Mouse (Mus musculus) liver, embryonic 14.5 days (tissue): ENCODE data around the gene Sowahc. TPM values are rescaled to one million over a fixed set of nuclear protein-coding genes. Genes with fewer than 3 reads are reported as not detected.

Source experiments
- ATAC-seq: fragments of 200-750 bp; cut with Nextera tagmentation; 2 replicates; pipeline ENCODE4 v1.8.0; 2017; ENCODE audit warnings: moderate number of reproducible peaks, mild to moderate bottlenecking, moderate library complexity; ENCODE audit not compliant: insufficient read depth
- DNase-seq, 3 experiments: peaks; one replicate each; pipeline ENCODE4 v3.0.0-alpha.2; 2012 to 2013; ENCODE audit warnings: low read depth in 3 of 3, low spot score in 3 of 3
- H3K27ac ChIP-seq: fragments of 300-500 bp; sonication (generic); 2 replicates; pipeline ENCODE4 v1.5.1; 2014; ENCODE audit warnings: moderate library complexity, mild to moderate bottlenecking, control low read depth, inconsistent platforms
- H3K27me3 ChIP-seq: fragments of 300-500 bp; sonication (generic); 2 replicates; pipeline ENCODE4 v1.6.1; 2014; ENCODE audit warnings: mild to moderate bottlenecking, low read length, moderate library complexity; ENCODE audit not compliant: control insufficient read depth, insufficient read depth
- H3K36me3 ChIP-seq: fragments of 300-500 bp; sonication (generic); replicated peaks from 2 replicates; pipeline ENCODE4 v1.6.1; 2014; ENCODE audit warnings: low read depth; ENCODE audit not compliant: control insufficient read depth, insufficient read depth
- H3K4me1 ChIP-seq, 2 experiments: fragments of 200-500 bp in 1 of 2; fragments of 300-500 bp in 1 of 2; sonication (generic) in 1 of 2; replicated peaks; 2 replicates each; pipeline ENCODE4 v1.6.1; 2012 to 2014; ENCODE audit warnings: antibody characterized with exemption in 1 of 2, inconsistent platforms in 1 of 2, low read length in 1 of 2; ENCODE audit not compliant: control insufficient read depth in 2 of 2, insufficient read depth in 2 of 2
- H3K4me2 ChIP-seq: fragments of 300-500 bp; sonication (generic); 2 replicates; pipeline ENCODE4 v1.6.1; 2014; ENCODE audit warnings: low read depth, mild to moderate bottlenecking, control low read depth, moderate library complexity
- H3K4me3 ChIP-seq, 2 experiments: fragments of 200-500 bp in 1 of 2; fragments of 300-500 bp in 1 of 2; sonication (generic) in 1 of 2; 2 replicates each; pipeline ENCODE4 v1.5.1; 2012 to 2014; ENCODE audit warnings: low read depth in 2 of 2, low read length in 2 of 2, mild to moderate bottlenecking in 2 of 2, control low read depth in 1 of 2, inconsistent platforms in 1 of 2, moderate library complexity in 1 of 2; ENCODE audit not compliant: insufficient read depth in 1 of 2
- H3K9ac ChIP-seq: fragments of 300-500 bp; sonication (generic); replicated peaks from 2 replicates; pipeline ENCODE4 v1.6.1; 2014; ENCODE audit warnings: mild to moderate bottlenecking, control low read depth, moderate library complexity
- H3K9me3 ChIP-seq: fragments of 300-500 bp; sonication (generic); 2 replicates; pipeline ENCODE4 v1.6.1; 2016; ENCODE audit warnings: low read length, mixed read lengths; ENCODE audit not compliant: control insufficient read depth
- CTCF ChIP-seq: IDR thresholded peaks from 2 replicates; pipeline ENCODE4 v1.5.1; 2016; ENCODE audit warnings: antibody characterized with exemption, low read depth, control low read depth
- EP300 ChIP-seq: IDR thresholded peaks from 2 replicates; pipeline ENCODE4 v1.6.1; 2016; ENCODE audit warnings: antibody characterized with exemption, low read depth
- WGBS: fragments of 180-500 bp; shearing (Covaris S2); extraction: QIAGEN DNeasy Blood & Tissue Kit; methylation state at CpG from one replicate; pipeline ENCODE4 v1.1.7; 2014; ENCODE audit not compliant: insufficient replicate concordance; 5-methylcytosine and 5-hydroxymethylcytosine counted together
- polyA plus RNA-seq, 2 experiments: library from polyadenylated mRNA; depleted of rRNA in 1 of 2; stranded (reverse) in 1 of 2; unstranded in 1 of 2; fragments of >200 nt; fragmentation: Nextera tagmentation in 1 of 2; extraction: Ambion mirVana in 1 of 2; gene quantifications; 2 replicates each; pipeline versions ENCODE4 v1.2.1 to v1.2.3; 2012 to 2014

Sowahc gene
- polyA plus RNA-seq, 2 experiments: 0.95 to 1.1 TPM

DNA sequence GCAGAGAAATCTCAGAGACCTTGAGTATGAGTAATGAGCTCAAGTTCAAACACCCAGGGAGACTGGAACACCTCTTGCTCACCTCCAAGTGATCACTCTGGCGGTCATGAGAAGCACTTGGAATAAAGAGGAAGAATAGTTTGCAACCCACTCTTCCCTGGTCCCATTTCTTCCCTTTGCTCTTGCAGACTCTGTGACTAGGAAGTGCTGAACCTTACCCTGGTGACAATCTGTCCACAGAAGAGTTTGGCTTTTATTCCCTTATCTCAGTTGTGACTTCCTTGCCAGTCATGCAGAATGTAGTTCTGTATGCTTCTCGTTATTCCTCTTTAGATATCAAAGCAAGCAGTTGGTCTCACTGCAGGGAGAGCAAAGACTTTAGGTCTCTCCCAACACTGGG, 30.2 kb downstream of the Sowahc start:
- no peak for TF ChIP-seq EP300
- no peak for TF ChIP-seq CTCF
- Histone ChIP-seq H3K9ac (no peak overlapping the region), H3K4me2 (no peak overlapping the region), H3K27ac (no peak overlapping the region), H3K36me3 (no peaks in the 10 kb centered on the region), H3K27me3 (no peaks in the 10 kb centered on the region), H3K4me3 (no peak overlapping the region), H3K9me3 (no peaks in the 10 kb centered on the region), H3K4me1 (peaks cover 0 to 5% of the 10 kb centered on the region in 2 experiments; a peak in 2 of 4 replicates)
- no peak for ATAC-seq
- DNase-seq: no peak
- 19% methylated on average over 2 of the region's 2 CpGs for WGBS

DNA sequence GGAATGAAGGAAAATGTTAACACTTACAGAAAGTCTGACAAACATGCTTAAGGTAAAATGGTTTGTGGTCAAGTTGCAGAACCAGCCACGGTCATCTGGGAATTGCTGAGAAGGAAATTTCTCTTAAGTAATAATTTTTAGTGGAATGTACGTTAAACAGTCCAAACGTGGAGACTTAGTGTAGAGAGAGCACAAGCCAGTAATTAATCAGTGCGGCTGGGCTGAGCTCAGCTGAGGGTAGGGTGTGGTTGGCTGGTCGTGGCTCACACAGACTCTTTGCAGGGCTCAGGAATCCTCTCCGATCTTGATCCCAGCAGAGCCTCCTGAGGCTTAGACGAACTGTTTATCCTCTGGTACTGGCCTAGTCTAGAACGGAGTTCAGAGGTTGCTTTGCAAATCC, 30.6 kb downstream of the Sowahc start:
- Histone ChIP-seq H3K4me1 (peaks cover 0 to 5% of the 10 kb centered on the region in 2 experiments; a peak in 2 of 4 replicates), H3K4me2 (no peak overlapping the region), H3K27me3 (no peaks in the 10 kb centered on the region), H3K36me3 (no peaks in the 10 kb centered on the region), H3K27ac (no peak overlapping the region), H3K9ac (no peak overlapping the region), H3K9me3 (no peaks in the 10 kb centered on the region), H3K4me3 (no peak overlapping the region)
- ATAC-seq (no peak), DNase-seq (no peak)
- TF ChIP-seq EP300 (no peak), CTCF (no peak)
- WGBS: 44% methylated on average over 8 of the region's 8 CpGs

DNA sequence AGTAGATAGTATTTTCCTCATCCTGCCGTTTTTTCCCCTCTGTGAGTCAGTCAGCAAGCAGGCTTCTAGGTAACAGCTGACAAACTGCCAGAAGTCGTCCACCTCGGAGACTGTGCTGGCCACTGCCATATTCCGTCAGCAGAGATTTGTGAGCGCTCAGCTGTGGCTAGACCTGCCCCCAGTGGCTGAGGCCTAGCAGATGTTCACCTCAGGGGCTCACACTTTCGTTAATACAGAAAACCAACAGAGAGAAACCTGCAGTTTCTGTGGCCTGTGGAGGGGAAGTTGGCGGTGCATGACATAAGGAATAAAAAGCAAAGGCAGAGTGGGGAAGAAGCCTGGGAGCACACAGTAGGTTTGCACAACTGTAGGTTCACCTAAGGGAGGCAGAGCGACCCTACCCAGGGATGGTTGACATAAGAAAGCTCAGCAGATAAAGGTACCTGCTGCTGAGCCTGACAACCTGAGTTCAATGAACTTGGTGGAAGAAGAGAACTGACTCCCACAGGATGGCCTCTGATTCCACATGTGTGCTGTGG, 31.9 kb downstream of the Sowahc start:
- H3K4me1 ChIP-seq: peaks cover 0 to 5% of the 10 kb centered on the region in 2 experiments; a peak in 2 of 4 replicates
- no peak overlapping the region for H3K4me2 ChIP-seq
- DNase-seq: no peak
- no peaks in the 10 kb centered on the region for H3K27me3 ChIP-seq
- TF ChIP-seq EP300 (no peak), CTCF (no peak)
- no peaks in the 10 kb centered on the region for H3K9me3 ChIP-seq
- no peak overlapping the region for H3K27ac ChIP-seq
- 61% methylated on average over 8 of the region's 8 CpGs for WGBS
- H3K9ac ChIP-seq: no peak overlapping the region
- no peak for ATAC-seq
- no peak overlapping the region for H3K4me3 ChIP-seq
- H3K36me3 ChIP-seq: no peaks in the 10 kb centered on the region

DNA sequence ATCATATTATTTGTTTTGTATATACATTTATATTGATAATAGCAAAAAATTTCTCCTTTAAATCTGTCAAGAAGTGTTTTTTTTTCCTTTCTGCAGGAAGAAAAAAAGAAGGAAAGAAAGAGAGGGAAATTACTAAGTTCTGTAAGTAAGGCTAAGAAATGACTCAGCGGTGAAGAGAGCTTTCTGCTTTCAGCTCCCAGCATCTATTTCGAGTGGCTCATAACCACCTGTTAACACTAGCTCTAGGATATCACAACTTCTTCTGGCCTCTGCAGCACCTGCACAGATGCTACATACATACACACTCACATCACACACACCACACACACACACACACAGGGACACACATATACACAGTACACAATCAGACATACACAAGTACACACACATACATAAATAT, 34.8 kb downstream of the Sowahc start:
- Histone ChIP-seq H3K27me3 (no peaks in the 10 kb centered on the region), H3K4me2 (no peak overlapping the region), H3K9ac (no peak overlapping the region), H3K36me3 (no peaks in the 10 kb centered on the region), H3K9me3 (no peaks in the 10 kb centered on the region), H3K4me3 (no peak overlapping the region), H3K27ac (no peak overlapping the region), H3K4me1 (peaks cover 0 to 5% of the 10 kb centered on the region in 2 experiments; a peak in 2 of 4 replicates)
- DNase-seq (no peak), ATAC-seq (no peak)
- 65% methylated on average over 2 of the region's 2 CpGs for WGBS
- TF ChIP-seq CTCF (no peak), EP300 (no peak)

DNA sequence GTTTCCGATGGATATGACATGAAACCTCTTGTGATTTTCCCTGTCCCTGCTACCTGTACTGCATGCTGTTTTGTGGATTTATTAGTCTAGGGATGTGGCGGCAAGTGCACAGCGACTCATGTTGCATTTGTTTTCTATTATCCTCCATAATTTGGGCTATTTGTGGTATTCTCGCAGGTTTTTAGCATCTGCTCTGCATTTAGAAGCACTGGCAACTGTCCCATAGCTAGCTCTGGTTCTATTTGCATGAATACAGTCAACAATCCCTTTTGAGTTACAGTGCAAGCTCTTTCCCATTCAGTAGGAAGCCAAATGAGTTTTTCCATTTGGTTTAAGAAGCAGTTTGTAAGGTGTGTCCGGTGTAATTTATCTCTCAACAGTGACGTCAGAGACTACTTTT, 37.8 kb downstream of the Sowahc start:
- DNase-seq: no peak
- no peaks in the 10 kb centered on the region for H3K9me3 ChIP-seq
- WGBS: 76% methylated on average over 6 of the region's 6 CpGs

More for the DNA sequence above, 37.8 kb downstream of the Sowahc start:
- peaks cover 0 to 22% of the 10 kb centered on the region in 2 experiments; a peak in 3 of 4 replicates for H3K4me1 ChIP-seq
- no peak overlapping the region for H3K27ac ChIP-seq
- H3K36me3 ChIP-seq: no peaks in the 10 kb centered on the region
- no peak for ATAC-seq
- no peak overlapping the region for H3K9ac ChIP-seq
- TF ChIP-seq EP300 (no peak), CTCF (no peak)
- no peak overlapping the region for H3K4me3 ChIP-seq
- H3K4me2 ChIP-seq: no peak overlapping the region
- no peaks in the 10 kb centered on the region for H3K27me3 ChIP-seq
